Mouse (Mus musculus): ENCODE data around the gene Ldb2.

DNA sequence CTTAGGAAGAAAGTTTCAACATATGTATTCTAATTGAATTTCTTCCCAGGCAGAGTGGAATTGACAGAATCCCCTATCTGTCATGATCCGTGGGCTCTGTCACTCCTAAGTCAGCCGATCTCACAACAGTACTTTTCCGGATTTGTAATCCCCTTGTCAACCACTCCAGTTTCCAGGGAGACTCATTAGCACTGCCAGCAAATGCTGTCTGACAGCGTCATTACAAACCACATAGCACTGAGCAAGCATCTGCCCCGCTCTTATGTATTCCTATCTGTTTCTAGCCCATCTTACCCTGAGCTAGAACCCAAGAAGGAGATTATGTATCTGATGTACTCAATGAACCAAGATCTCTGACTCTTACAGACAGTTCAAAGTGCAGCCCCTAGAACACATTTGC lies 105.8 kb downstream of the Ldb2 start:
- no peak for TF ChIP-seq POLR2A (IDR thresholded peaks at IDR 0.05; ENCODE audit: low read depth, low read length)
- TF ChIP-seq CTCF (IDR thresholded peaks at IDR 0.05; ENCODE audit: extremely low read depth, insufficient read length, insufficient replicate concordance, low read depth, low read length) = no peak
